Mouse (Mus musculus) mouse trophoblast stem cell (cell line): ENCODE measurements around the gene Dtd1.
"Not testable (repeated sequence)": the region's sequence is repeated elsewhere in the genome, so short reads cannot be mapped to it uniquely, and the experiment has no call there.

Experiments
- in situ Hi-C, 2 experiments: fragments of 300-500 bp; cut with MseI, MboI; formaldehyde crosslinking; loops; 2 replicates in 1 of 2; 3 replicates in 1 of 2; pipeline ENCODE4 v1.15.1; 2025

Dtd1 gene

GRCm38 (mm10) chr2:144599831-144600687 lies at the start of gene Dtd1:
Dtd1 (plus strand) TSS chr2:144599897.
- in situ Hi-C loops, result no loop called here

DNA sequence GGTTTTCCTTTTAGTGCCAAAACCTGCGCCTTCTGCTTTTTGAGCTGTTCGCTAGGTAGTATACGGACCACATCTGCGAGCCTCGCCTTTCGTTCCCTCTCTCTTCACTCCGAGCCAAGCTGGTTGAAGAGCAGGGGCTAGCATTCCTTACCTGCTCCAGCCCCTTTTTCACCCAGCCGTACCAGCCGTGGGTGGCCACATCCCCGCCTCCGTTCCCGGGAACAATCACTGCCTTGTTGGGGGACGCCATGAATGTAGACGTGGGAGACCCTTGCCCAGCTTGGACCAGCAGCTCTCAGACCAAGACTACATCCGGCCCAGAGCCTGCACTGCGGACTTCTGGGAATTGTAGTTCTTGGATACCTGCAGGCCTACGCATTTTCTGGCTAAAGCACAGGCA lies 49.2 kb upstream of the Dtd1 start, which contains the start of gene Rbbp9:
TSS of gene Rbbp9 (minus strand) at position 341 of the 400 bp plus-strand sequence.
- in situ Hi-C loops, result no loop called here

GRCm38 (mm10) chr2:144553905-144554304 lies 45.8 kb upstream of the Dtd1 start:
- in situ Hi-C loops, result no loop called here

GRCm38 (mm10) chr2:144555286-144555819 lies 44.3 kb upstream of the Dtd1 start:
- in situ Hi-C loops, result no loop called here

DNA sequence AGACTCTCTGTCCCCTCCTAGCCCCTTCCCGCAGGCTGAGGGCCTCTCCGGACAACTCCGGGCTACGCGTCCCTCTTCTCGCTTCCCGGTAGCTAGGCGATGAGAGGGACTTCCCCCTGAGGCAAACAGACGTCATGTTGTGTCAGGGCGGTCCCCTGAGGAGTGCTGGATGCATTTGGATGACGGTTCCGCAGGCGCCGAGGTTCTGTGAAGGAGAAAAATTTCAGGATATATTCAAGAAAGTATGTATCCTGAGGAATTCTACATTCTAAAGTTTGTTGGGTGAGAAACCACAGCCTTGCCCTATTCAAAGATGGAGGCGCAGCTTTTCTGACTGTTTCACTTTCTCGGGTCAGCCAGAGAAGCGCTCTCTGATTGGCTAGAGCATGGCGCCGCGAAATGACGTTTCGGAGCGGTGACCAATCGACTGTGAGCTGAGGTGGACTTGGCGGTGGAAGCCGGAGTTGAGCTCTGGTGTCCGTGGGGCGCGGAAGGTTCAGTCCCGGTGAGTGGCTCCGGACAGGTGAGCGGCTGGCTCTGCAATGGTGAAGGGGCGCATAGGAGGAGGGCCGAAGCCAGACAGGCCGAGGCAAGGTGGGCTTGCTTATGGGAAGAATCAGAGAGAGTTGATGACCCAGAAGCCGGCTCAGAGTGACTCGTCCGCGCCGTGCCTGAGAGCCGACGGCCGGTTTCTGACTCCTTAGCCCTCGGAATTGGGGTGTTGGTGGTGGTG lies 43.7 kb upstream of the Dtd1 start, which contains the start of gene Sec23b:
TSS of gene Sec23b (plus strand) at position 410 of the 733 bp plus-strand sequence.
- in situ Hi-C loops, result no loop called here

DNA sequence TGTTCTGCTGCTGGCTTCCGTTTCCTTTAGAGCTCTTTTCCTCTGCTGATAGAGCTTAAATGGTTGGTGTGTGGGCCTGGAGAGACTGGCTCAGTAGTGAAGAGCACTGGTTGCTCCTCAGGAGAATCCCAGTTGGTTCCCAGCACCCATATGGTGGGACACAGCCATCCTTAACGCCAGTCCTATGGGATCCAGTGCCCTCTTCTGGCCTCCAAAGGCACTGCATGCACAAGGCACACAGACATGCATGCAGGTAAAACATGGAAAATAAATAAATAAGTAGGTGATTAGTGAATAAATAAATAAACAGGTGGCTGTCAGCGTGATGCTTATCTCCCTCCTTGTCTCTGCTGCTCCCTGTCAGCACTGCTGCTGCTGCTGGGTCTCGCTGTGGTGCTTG lies 11.0 kb upstream of the Dtd1 start:
- in situ Hi-C loops, result no loop called here

DNA sequence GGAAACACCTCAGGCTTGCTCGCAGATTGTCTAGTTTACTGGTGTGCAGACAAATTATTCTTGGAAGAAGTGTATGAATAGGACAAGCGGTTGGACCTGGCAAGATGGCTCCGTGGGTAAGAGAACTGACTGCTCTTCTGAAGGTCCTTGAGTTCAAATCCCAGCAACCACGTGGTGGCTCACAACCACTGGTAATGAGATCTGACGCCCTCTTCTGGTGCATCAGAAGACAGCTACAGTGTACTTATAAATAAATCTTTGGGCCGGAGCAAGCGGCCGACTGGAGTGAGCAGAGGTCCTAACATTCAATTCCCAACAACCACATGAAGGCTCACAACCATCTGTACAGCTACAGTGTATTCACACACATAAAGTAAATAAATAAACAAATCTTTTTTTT lies 6.7 kb upstream of the Dtd1 start:
- in situ Hi-C loops, result not testable (repeated sequence)

GRCm38 (mm10) chr2:144593951-144594651 lies 5.6 kb upstream of the Dtd1 start, which contains the start of gene Smim26:
Smim26 (plus strand) TSS chr2:144594054.
- in situ Hi-C loops, result no loop called here

DNA sequence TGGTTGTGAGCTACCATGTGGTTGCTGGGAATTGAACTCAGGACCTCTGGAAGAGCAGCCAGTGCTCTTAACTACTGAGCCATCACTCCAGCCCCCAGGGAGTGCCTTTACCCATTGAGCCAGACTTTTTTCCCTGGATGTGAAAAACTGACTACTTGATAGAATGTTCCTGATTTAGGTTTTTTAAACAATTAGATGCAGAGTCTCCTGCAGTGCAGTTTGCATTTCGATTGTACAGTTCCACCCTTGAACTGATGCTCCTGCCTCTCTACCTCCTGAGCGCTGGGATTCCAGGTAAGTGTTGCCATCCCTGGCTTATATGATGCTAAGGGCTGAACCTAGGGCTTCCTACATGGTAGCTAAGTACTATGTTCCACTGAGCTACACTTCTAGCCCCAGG lies 1.7 kb upstream of the Dtd1 start:
- in situ Hi-C loops, result no loop called here

DNA sequence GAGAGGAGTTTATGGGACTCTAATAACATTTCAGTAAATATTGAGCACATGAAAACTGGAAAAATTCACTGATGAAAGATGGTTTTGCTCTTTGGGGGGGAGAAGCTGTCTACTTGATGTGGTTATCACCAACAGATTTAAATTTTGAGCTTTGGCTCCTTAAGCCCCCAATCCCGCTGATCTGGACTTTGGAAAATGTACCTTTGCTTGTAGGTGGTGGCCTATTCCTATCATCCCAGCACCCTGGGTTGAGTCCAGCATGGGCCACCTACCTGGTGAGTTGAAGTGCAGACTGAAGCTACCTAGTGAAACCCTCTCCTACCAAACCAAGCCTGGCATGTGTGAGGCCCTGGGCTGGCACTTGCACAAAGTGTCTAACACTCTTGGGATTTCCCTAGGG lies 1.9 kb downstream of the Dtd1 start:
- in situ Hi-C loops, result no loop called here

GRCm38 (mm10) chr2:144613956-144614355 lies 14.3 kb downstream of the Dtd1 start:
- in situ Hi-C loops, result no loop called here

- in situ Hi-C loops, result no loop called here
These were observed 17.6 kb downstream of the Dtd1 start for GRCm38 (mm10) chr2:144617074-144617874.

- in situ Hi-C loops, result no loop called here
These were observed 21.8 kb downstream of the Dtd1 start for GRCm38 (mm10) chr2:144621491-144621890.

GRCm38 (mm10) chr2:144633551-144633950 lies 33.9 kb downstream of the Dtd1 start:
- in situ Hi-C loops, result no loop called here

GRCm38 (mm10) chr2:144634231-144634630 lies 34.5 kb downstream of the Dtd1 start:
- in situ Hi-C loops, result no loop called here

- in situ Hi-C loops, result no loop called here
These were observed 35.0 kb downstream of the Dtd1 start for GRCm38 (mm10) chr2:144634729-144635128.

DNA sequence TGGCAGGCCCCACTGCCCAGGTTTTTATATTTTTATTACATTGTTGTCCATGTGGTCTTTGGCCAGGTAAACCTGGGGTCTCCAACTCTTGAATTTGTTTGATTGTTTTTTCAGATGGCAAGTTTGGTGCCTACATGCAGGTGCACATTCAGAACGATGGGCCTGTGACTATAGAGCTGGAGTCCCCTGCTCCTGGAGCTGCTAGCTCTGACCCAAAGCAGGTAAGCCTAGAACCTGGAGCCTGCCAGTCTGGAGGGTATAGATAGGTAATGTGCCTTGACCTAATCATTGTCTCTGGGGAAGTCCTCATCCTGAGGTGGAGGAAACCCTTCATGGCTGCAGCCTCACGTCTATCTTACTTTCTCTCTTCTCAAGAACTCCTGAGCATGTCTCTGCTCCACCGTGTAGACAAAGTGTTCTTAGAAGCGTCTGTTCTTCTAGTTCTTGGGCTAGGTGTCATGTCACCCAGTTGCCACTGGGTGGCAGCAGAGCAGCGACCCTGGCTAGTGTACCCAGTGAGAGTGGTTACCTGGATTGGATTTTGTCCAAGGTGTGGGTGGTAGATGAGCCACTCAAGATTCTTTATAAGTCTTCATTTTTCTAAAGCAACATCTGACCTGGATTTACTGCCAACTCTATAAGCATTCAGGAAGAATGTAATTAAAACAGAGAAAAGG lies 36.1 kb downstream of the Dtd1 start:
- in situ Hi-C loops, result no loop called here

- in situ Hi-C loops, result no loop called here
These were observed 37.5 kb downstream of the Dtd1 start for GRCm38 (mm10) chr2:144637204-144637603.

DNA sequence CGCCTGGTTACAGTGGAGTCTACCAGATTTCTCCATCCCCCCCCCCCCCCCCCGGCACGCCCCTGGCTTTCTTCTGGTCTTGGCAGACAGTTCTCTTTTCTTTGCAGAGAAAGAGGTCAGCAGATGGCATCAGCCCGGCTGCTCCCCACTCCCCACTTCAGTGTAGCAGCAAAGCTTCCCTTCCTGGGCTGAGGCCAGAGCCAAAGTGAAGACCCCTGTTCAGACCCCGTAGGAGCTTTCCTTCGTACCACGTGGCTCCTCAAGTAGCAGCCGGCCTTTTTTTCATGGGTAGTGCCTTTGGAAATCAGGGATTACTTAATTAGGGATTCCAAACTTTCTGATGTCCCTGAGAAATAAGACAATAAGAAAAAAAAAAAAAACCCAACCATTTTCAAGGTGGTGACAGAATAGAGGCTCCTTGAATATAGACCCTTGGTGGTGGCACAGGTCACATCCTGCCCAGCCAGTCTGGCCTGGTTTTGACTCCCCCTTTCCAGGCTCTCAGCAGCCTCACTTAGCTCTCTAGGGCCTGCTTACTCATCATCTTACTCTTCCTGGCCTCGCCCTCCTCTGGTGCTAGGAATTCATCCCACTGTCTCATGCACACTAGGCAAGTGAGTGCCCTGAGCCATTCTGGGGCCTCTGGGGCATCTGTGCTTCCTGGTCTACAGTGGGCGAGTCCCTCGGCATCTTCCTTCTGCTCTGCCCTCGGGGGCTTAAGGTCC lies 38.1 kb downstream of the Dtd1 start:
- in situ Hi-C loops, result no loop called here

- in situ Hi-C loops, result no loop called here
These were observed 39.0 kb downstream of the Dtd1 start for GRCm38 (mm10) chr2:144638719-144639118.
